Mouse (Mus musculus) CH12.LX (cell line): ENCODE measurements around the gene Hoxb8. TPM values are rescaled to one million over a fixed set of nuclear protein-coding genes. Genes with fewer than 3 reads are reported as not detected.

Source experiments
- DNase-seq: peaks from one replicate; pipeline ENCODE4 v3.0.0-alpha.2; 2013; ENCODE audit errors: extremely low read depth
- H3K27ac ChIP-seq: 2 replicates; pipeline ENCODE4 v1.5.1; 2012; ENCODE audit warnings: low read depth, mild to moderate bottlenecking, control low read depth, moderate library complexity; ENCODE audit not compliant: insufficient read depth
- H3K27me3 ChIP-seq: replicated peaks from 2 replicates; pipeline ENCODE3; 2012; ENCODE audit warnings: inconsistent platforms
- H3K36me3 ChIP-seq, 2 experiments: replicated peaks in 1 of 2; 2 replicates each; pipeline versions ENCODE3 to v1.6.1; 2012; ENCODE audit warnings: inconsistent platforms in 1 of 2, low read length in 1 of 2, mild to moderate bottlenecking in 1 of 2, mixed read lengths in 1 of 2, moderate library complexity in 1 of 2; ENCODE audit not compliant: control insufficient read depth in 1 of 2, insufficient read depth in 1 of 2
- H3K4me1 ChIP-seq, 2 experiments: 2 replicates each; pipeline ENCODE4 v1.6.1; 2012; ENCODE audit warnings: inconsistent platforms in 1 of 2, moderate library complexity in 1 of 2; ENCODE audit not compliant: insufficient read depth in 2 of 2, control insufficient read depth in 1 of 2
- H3K4me2 ChIP-seq: 2 replicates; pipeline ENCODE4 v1.6.1; 2012; ENCODE audit warnings: low read depth, mild to moderate bottlenecking, control low read depth; ENCODE audit not compliant: poor library complexity, insufficient read depth, severe bottlenecking
- H3K4me3 ChIP-seq, 3 experiments: fragments of 150-350 bp in 1 of 3; sonication (generic) in 1 of 3; replicated peaks in 1 of 3; 2 replicates each; pipeline versions ENCODE3 to v1.5.1; 2011 to 2012; ENCODE audit warnings: low read depth in 2 of 3, low read length in 2 of 3, mild to moderate bottlenecking in 2 of 3, moderate library complexity in 2 of 3, control low read depth in 1 of 3, improper control_type of control experiment in 1 of 3, inconsistent platforms in 1 of 3, mixed read lengths in 1 of 3; ENCODE audit not compliant: poor library complexity in 1 of 3
- H3K79me2 ChIP-seq: replicated peaks from 2 replicates; pipeline ENCODE4 v1.6.1; 2012; ENCODE audit warnings: mild to moderate bottlenecking, moderate library complexity; ENCODE audit not compliant: control insufficient read depth, poor library complexity, insufficient read depth, severe bottlenecking; ENCODE audit errors: extremely low read depth
- H3K9ac ChIP-seq: 2 replicates; pipeline ENCODE4 v1.6.1; 2012; ENCODE audit warnings: low read depth, mild to moderate bottlenecking, control low read depth, moderate library complexity; ENCODE audit not compliant: insufficient read depth
- H3K9me3 ChIP-seq: replicated peaks from 2 replicates; pipeline ENCODE3; 2012; ENCODE audit warnings: low read length, inconsistent platforms, mixed read lengths
- BHLHE40 ChIP-seq: IDR thresholded peaks from 2 replicates; pipeline ENCODE4 v1.6.1; 2011; ENCODE audit warnings: mild to moderate bottlenecking, low read depth, low read length, improper control_type of control experiment
- CHD1 ChIP-seq: IDR thresholded peaks from 2 replicates; pipeline ENCODE4 v1.6.1; 2012; ENCODE audit warnings: low read depth, low read length, improper control_type of control experiment, inconsistent platforms
- CHD2 ChIP-seq: IDR thresholded peaks from 2 replicates; pipeline ENCODE4 v1.6.1; 2011; ENCODE audit warnings: low read length, improper control_type of control experiment
- CTCF ChIP-seq, 2 experiments: IDR thresholded peaks in 1 of 2; conservative IDR thresholded peaks in 1 of 2; 2 replicates each; pipeline ENCODE4 v1.5.1; 2011 to 2012; ENCODE audit warnings: low read depth in 2 of 2, low read length in 2 of 2, improper control_type of control experiment in 1 of 2, inconsistent platforms in 1 of 2, mild to moderate bottlenecking in 1 of 2, moderate library complexity in 1 of 2
- E2F4 ChIP-seq: IDR thresholded peaks from 2 replicates; pipeline ENCODE4 v1.6.1; 2011; ENCODE audit warnings: low read depth, low read length, improper control_type of control experiment; ENCODE audit not compliant: insufficient replicate concordance
- ELF1 ChIP-seq: IDR thresholded peaks from 2 replicates; pipeline ENCODE4 v1.6.1; 2014; ENCODE audit warnings: low read depth, mild to moderate bottlenecking, inconsistent platforms, low read length, improper control_type of control experiment
- EP300 ChIP-seq: IDR thresholded peaks from 2 replicates; pipeline ENCODE4 v1.6.1; 2011; ENCODE audit warnings: low read length, improper control_type of control experiment
- ETS1 ChIP-seq: conservative IDR thresholded peaks from 2 replicates; pipeline ENCODE4 v1.6.1; 2012; ENCODE audit warnings: low read depth, mild to moderate bottlenecking, inconsistent platforms, low read length, improper control_type of control experiment, moderate library complexity
- GABPA ChIP-seq: IDR thresholded peaks from 2 replicates; pipeline ENCODE4 v1.6.1; 2012; ENCODE audit warnings: low read depth, low read length, improper control_type of control experiment, inconsistent platforms; ENCODE audit not compliant: insufficient replicate concordance
- HCFC1 ChIP-seq: IDR thresholded peaks from 2 replicates; pipeline ENCODE4 v1.6.1; 2012; ENCODE audit warnings: low read depth, mild to moderate bottlenecking, inconsistent platforms, low read length, improper control_type of control experiment
- IRF4 ChIP-seq: IDR thresholded peaks from 2 replicates; pipeline ENCODE4 v1.6.1; 2014; ENCODE audit warnings: low read depth, mild to moderate bottlenecking, inconsistent platforms, low read length, improper control_type of control experiment
- JUN ChIP-seq: IDR thresholded peaks from 2 replicates; pipeline ENCODE4 v1.6.1; 2011; ENCODE audit warnings: low read depth, mild to moderate bottlenecking, low read length, improper control_type of control experiment, moderate library complexity; ENCODE audit not compliant: insufficient read depth
- JUND ChIP-seq: conservative IDR thresholded peaks from 2 replicates; pipeline ENCODE4 v1.6.1; 2011; ENCODE audit warnings: low read depth, low read length, improper control_type of control experiment
- KAT2A ChIP-seq: IDR thresholded peaks from 2 replicates; pipeline ENCODE4 v1.6.1; 2012; ENCODE audit warnings: low read length, improper control_type of control experiment, inconsistent platforms; ENCODE audit not compliant: insufficient replicate concordance
- MAFK ChIP-seq: IDR thresholded peaks from 2 replicates; pipeline ENCODE4 v1.6.1; 2011; ENCODE audit warnings: low read length, improper control_type of control experiment; ENCODE audit not compliant: insufficient replicate concordance
- MAX ChIP-seq: IDR thresholded peaks from 2 replicates; pipeline ENCODE4 v1.6.1; 2011; ENCODE audit warnings: low read length, improper control_type of control experiment
- MAZ ChIP-seq: IDR thresholded peaks from 2 replicates; pipeline ENCODE4 v1.6.1; 2012; ENCODE audit warnings: low read depth, mild to moderate bottlenecking, inconsistent platforms, low read length, improper control_type of control experiment, moderate library complexity
- MEF2A ChIP-seq: IDR thresholded peaks from 2 replicates; pipeline ENCODE4 v1.6.1; 2014; ENCODE audit warnings: low read depth, mild to moderate bottlenecking, inconsistent platforms, low read length, improper control_type of control experiment, borderline replicate concordance
- MXI1 ChIP-seq: IDR thresholded peaks from 2 replicates; pipeline ENCODE4 v1.6.1; 2011; ENCODE audit warnings: mild to moderate bottlenecking, low read depth, low read length, improper control_type of control experiment
- MYC ChIP-seq: IDR thresholded peaks from 2 replicates; pipeline ENCODE4 v1.6.1; 2011; ENCODE audit warnings: low read depth, mild to moderate bottlenecking, improper control_type of control experiment, low read length
- NELFE ChIP-seq: IDR thresholded peaks from 2 replicates; pipeline ENCODE4 v1.6.1; 2011; ENCODE audit warnings: low read depth, low read length, improper control_type of control experiment
- NRF1 ChIP-seq: IDR thresholded peaks from 2 replicates; pipeline ENCODE4 v1.6.1; 2014; ENCODE audit warnings: low read depth, mild to moderate bottlenecking, inconsistent platforms, low read length, improper control_type of control experiment, moderate library complexity
- PAX5 ChIP-seq: IDR thresholded peaks from 2 replicates; pipeline ENCODE4 v1.6.1; 2012; ENCODE audit warnings: low read length, inconsistent platforms, mixed read lengths
- POLR2A ChIP-seq: IDR thresholded peaks from 2 replicates; pipeline ENCODE4 v1.6.1; 2011; ENCODE audit warnings: low read depth, mild to moderate bottlenecking, improper control_type of control experiment, low read length
- POLR2AphosphoS2 ChIP-seq: IDR thresholded peaks from 2 replicates; pipeline ENCODE4 v1.6.1; 2011; ENCODE audit warnings: low read depth, low read length, improper control_type of control experiment
- RAD21 ChIP-seq: IDR thresholded peaks from 2 replicates; pipeline ENCODE4 v1.6.1; 2011; ENCODE audit warnings: low read depth, mild to moderate bottlenecking, low read length, improper control_type of control experiment, moderate library complexity
- RCOR1 ChIP-seq: conservative IDR thresholded peaks from 2 replicates; pipeline ENCODE4 v1.6.1; 2012; ENCODE audit warnings: low read depth, mild to moderate bottlenecking, inconsistent platforms, low read length, improper control_type of control experiment
- SIN3A ChIP-seq: IDR thresholded peaks from 2 replicates; pipeline ENCODE4 v1.6.1; 2012; ENCODE audit warnings: low read length, improper control_type of control experiment, inconsistent platforms
- SMC3 ChIP-seq: IDR thresholded peaks from 2 replicates; pipeline ENCODE4 v1.6.1; 2011; ENCODE audit warnings: low read depth, low read length, improper control_type of control experiment
- TBP ChIP-seq: conservative IDR thresholded peaks from 2 replicates; pipeline ENCODE4 v1.6.1; 2011; ENCODE audit warnings: low read depth, low read length, improper control_type of control experiment
- TCF12 ChIP-seq: IDR thresholded peaks from 2 replicates; pipeline ENCODE4 v1.6.1; 2014; ENCODE audit warnings: low read depth, mild to moderate bottlenecking, inconsistent platforms, low read length, improper control_type of control experiment
- UBTF ChIP-seq: IDR thresholded peaks from 2 replicates; pipeline ENCODE4 v1.6.1; 2012; ENCODE audit warnings: low read depth, mild to moderate bottlenecking, inconsistent platforms, low read length, improper control_type of control experiment, moderate library complexity
- USF1 ChIP-seq: IDR thresholded peaks from 2 replicates; pipeline ENCODE4 v1.6.1; 2014; ENCODE audit warnings: low read depth, mild to moderate bottlenecking, inconsistent platforms, low read length, improper control_type of control experiment
- USF2 ChIP-seq: conservative IDR thresholded peaks from 2 replicates; pipeline ENCODE4 v1.6.1; 2011; ENCODE audit warnings: low read depth, low read length, improper control_type of control experiment
- ZC3H11A ChIP-seq: IDR thresholded peaks from 2 replicates; pipeline ENCODE4 v1.6.1; 2012; ENCODE audit warnings: low read depth, mild to moderate bottlenecking, inconsistent platforms, low read length, improper control_type of control experiment
- ZKSCAN1 ChIP-seq: IDR thresholded peaks from 2 replicates; pipeline ENCODE4 v1.6.1; 2012; ENCODE audit warnings: low read depth, inconsistent platforms, low read length, improper control_type of control experiment, borderline replicate concordance
- ZMIZ1 ChIP-seq: IDR thresholded peaks from 2 replicates; pipeline ENCODE4 v1.6.1; 2012; ENCODE audit warnings: low read depth, mild to moderate bottlenecking, inconsistent platforms, low read length, improper control_type of control experiment
- ZNF384 ChIP-seq: IDR thresholded peaks from 2 replicates; pipeline ENCODE4 v1.6.1; 2012; ENCODE audit warnings: low read depth, low read length, improper control_type of control experiment, inconsistent platforms
- dilution Hi-C: fragments of 300-500 bp; cut with MboI; formaldehyde crosslinking; loops from 2 replicates; pipeline ENCODE4 v1.14.3; 2020; ENCODE audit warnings: low sequenced_read_pairs; ENCODE audit not compliant: extremely low pct_unique_long_range_greater_than_20kb, extremely low pct_ligation_motif_present
- in situ Hi-C: fragments of 300-500 bp; cut with MboI; formaldehyde crosslinking; loops from 3 replicates; pipeline ENCODE4 v1.14.3; 2019; ENCODE audit warnings: low sequenced_read_pairs, low pct_ligation_motif_present, low pct_unique_long_range_greater_than_20kb, mixed read lengths
- polyA plus RNA-seq: library from polyadenylated mRNA; unstranded; fragments of >175 nt; gene quantifications from 2 replicates; pipeline ENCODE4 v1.2.1, GENCODE M21; 2012; ENCODE audit warnings: low read depth; ENCODE audit not compliant: insufficient read length
- total RNA-seq, 2 experiments: library from RNA; depleted of rRNA; stranded (reverse); fragments of 300-350 nt in 1 of 2; fragments of >200 nt in 1 of 2; gene quantifications; 2 replicates each; pipeline ENCODE4 v1.2.3; 2012 to 2014

Gene Hoxb8
- total and polyA plus RNA-seq, 3 experiments, result not detected

- peak overlapping the region; percentile 96 for H3K9ac ChIP-seq
Observed at GRCm38 (mm10) chr11:96318368-96319070, 36.8 kb downstream of the Hoxb8 start.

More at GRCm38 (mm10) chr11:96318368-96319070, 36.8 kb downstream of the Hoxb8 start:
- in situ Hi-C loops, result loop anchor here (25.0 kb wide), 1 partner anchor 219 kb away; no protein-coding TSS in a partner anchor
- no peaks in the 10 kb centered on the region for H3K79me2 ChIP-seq
- peak overlapping the region; percentile 81 for H3K4me2 ChIP-seq
- peak overlapping the region; percentile 76 to 98 (median 82) for H3K4me3 ChIP-seq
- TF ChIP-seq ZC3H11A, result no peak
- peak; percentile 89 for TF ChIP-seq ELF1
- peak; percentile 83 for TF ChIP-seq TBP
- TF ChIP-seq CHD2, result no peak; the same call in 1 of the 2 replicates
- no peak for TF ChIP-seq EP300
- TF ChIP-seq HCFC1, result peak; percentile 51
- no peak for TF ChIP-seq MEF2A
- TF ChIP-seq JUN, result no peak
- TF ChIP-seq PAX5, result no peak
- TF ChIP-seq ZMIZ1, result 0 out of 2 replicates have a peak, but pooled peaks have one; percentile 43
- no peak for TF ChIP-seq RCOR1
- TF ChIP-seq RAD21, result no peak
- TF ChIP-seq CTCF (conservative IDR thresholded peaks at IDR 0.05 in 1 of 2, IDR thresholded peaks at IDR 0.05 in 1 of 2; ENCODE audit: low read depth in 2 of 2, low read length in 2 of 2), result no peak
- TF ChIP-seq BHLHE40, result peak; percentile 62; the same call in 1 of the 2 replicates
- peak; percentile 81 for TF ChIP-seq NELFE
- TF ChIP-seq SMC3, result no peak
- peak; percentile 72 for TF ChIP-seq POLR2A
- TF ChIP-seq USF2, result peak; percentile 96
- TF ChIP-seq USF1, result peak; percentile 96
- TF ChIP-seq SIN3A, result no peak; the same call in 1 of the 2 replicates
- TF ChIP-seq MAFK, result no peak
- TF ChIP-seq NRF1, result no peak
- TF ChIP-seq ZKSCAN1, result no peak
- TF ChIP-seq MXI1, result peak; percentile 15; the same call in 1 of the 2 replicates
- TF ChIP-seq CHD1, result no peak
- peak; percentile 92 for TF ChIP-seq UBTF
- TF ChIP-seq GABPA, result no peak
- no peak for TF ChIP-seq MYC
- peak; percentile 65; the same call in 1 of the 2 replicates for TF ChIP-seq MAZ
- TF ChIP-seq JUND, result no peak
- 0 out of 2 replicates have a peak, but pooled peaks have one; percentile 45 for TF ChIP-seq TCF12
- 0 out of 2 replicates have a peak, but pooled peaks have one; percentile 8 for TF ChIP-seq IRF4
- TF ChIP-seq ZNF384, result no peak
- no peak for TF ChIP-seq KAT2A
- TF ChIP-seq E2F4, result no peak
- 0 out of 2 replicates have a peak, but pooled peaks have one; percentile 6 for TF ChIP-seq ETS1
- peak; percentile 97 for TF ChIP-seq MAX
- no peak for TF ChIP-seq POLR2AphosphoS2
- dilution Hi-C loops, result no loop called here
- H3K36me3 ChIP-seq, result peaks cover 0 to 11% of the 10 kb centered on the region in 2 experiments
- H3K27ac ChIP-seq, result no peak overlapping the region
- peaks cover 24% of the 10 kb centered on the region for H3K27me3 ChIP-seq
- H3K9me3 ChIP-seq, result no peaks in the 10 kb centered on the region
- H3K4me1 ChIP-seq, result peaks cover 4 to 15% of the 10 kb centered on the region in 2 experiments; a peak in 2 of 4 replicates
- peak; percentile 95 for DNase-seq
